Mouse (Mus musculus): Measurements from ENCODE around the gene Sh3kbp1. TPM values are rescaled to one million over a fixed set of nuclear protein-coding genes. Genes with fewer than 3 reads are reported as not detected.
A peak's percentile ranks its signal among the peaks of the same experiment; 100 is the strongest.

The Sh3kbp1 gene
- total RNA-seq, 2 experiments from 2014 or later, result 26.3 to 34.1 TPM

DNA sequence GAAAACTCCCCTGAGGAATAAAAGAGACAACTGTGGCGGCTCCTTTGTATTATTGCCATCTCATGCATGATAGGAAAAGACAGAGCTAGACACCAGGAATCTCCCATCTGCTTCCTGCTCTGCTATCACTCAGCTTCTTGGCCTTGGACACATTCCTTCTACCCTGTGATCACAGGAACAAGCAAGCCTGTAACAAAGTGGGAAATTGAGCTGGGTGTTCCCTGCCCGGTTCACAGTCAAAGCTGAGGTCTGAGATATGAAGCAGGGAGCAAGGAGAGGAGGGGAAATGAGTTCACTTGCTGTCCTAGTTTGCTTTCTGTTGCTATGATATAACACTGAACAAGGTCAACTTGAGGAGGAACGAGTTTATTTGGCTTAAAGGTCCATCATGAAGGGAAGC is 301.8 kb downstream of the Sh3kbp1 start:
- DNase-seq, result no peak

DNA sequence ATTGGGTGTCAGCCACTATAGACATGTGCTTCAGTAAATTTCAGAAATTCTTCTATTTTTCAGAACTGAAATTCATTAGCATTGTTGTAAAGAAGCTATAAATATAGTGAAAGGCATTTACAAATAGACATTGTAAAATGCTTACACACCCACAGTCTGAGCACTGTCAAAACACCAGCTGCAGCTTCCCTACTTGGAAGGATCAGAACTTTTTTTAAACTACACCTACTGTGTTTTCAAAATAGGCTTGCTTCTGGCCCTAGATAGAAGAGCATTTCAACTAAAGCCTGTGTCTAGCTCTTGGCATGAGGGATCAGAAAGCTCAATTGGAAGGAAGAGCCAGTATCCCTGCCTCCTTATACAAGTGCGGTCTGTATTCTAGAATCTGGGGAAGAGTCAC is 305.0 kb downstream of the Sh3kbp1 start:
- DNase-seq, result no peak

- peak; percentile 13 for DNase-seq
Measured at GRCm38 (mm10) chrX:159942569-159942968, 315.5 kb downstream of the Sh3kbp1 start.

DNA sequence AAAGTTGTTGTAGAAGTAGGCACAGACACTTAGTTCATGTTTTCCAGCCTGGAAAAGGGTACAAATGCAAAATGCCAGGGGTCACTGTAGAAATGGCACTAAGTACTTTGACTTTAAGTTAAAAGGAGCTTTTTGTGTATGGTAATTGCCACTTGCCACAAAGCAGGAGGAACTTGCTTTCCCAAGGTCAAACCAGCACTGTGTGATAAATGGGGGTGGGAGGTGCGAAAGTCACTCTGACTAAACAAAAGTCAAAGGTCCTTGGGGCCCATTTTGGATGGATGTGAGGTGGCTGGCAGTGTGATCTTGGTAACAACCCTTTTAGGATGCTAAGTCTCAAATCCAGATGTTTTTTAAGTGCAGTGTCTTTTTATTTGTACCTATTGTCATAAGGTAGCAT is 316.5 kb downstream of the Sh3kbp1 start:
- no peak for DNase-seq

DNA sequence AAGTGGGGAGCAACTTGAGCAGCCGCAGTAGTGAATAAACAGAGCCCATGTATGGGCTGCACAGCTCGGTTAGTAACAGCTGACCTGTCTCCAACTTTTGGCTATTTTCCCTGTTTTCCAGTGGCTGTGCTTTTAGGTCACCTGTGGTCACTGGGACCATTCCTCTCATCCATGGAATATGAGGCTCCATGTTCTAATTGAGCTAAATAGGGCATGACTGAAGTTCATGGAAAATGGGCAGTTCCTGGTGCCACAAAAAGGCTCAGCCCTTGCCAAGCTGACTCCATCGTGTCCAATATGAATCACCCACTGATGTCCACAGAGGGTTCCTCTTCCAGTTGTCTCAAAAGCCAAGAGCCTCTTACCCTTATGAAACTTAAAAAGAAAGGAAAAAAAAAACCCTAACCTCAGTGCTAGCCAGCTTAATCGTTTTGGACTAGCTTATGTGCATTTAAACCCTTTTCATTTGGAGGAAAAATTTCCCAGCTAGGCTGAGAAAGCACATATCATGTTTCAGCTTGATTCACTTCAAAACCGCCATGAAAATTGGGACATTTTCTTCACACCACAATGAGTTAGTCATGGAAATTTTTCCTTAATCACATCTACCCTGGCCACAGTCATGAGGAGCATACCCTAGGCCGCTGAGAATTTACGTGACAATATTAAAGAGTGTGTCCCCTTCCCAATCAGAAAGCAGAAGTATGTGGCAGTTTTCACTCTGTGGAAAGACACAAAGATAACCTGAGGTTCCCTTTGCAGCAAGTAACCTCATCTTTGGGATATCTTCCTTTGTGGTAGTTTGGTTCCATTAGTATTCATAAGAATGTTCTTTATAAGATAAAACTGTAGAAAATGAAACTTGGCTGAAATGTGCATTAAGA is 326.7 kb downstream of the Sh3kbp1 start:
- DNase-seq, result no peak

- DNase-seq, result no peak
Measured at GRCm38 (mm10) chrX:159954430-159954779, 327.3 kb downstream of the Sh3kbp1 start.

- DNase-seq, result no peak
Measured at GRCm38 (mm10) chrX:159955433-159955832, 328.4 kb downstream of the Sh3kbp1 start.

DNA sequence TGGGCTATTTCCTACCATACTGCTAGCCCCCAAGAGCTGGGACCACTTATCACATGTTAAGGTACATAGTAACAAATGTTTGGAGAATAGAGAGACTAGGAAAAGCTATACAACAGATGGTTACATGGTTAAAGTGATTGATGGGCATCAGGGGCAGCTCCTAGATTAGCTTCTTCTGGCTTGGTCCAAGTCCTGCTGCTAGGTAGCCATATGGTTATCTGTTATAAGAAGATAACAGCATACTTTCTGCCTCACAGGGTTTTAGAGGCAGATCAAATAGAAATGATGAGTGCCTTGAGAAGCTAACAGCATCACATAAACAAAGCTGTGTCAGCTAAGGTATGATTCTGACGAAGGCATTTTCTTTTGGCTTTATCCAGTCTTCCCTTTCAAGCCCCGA is 334.3 kb downstream of the Sh3kbp1 start:
- no peak for DNase-seq

DNA sequence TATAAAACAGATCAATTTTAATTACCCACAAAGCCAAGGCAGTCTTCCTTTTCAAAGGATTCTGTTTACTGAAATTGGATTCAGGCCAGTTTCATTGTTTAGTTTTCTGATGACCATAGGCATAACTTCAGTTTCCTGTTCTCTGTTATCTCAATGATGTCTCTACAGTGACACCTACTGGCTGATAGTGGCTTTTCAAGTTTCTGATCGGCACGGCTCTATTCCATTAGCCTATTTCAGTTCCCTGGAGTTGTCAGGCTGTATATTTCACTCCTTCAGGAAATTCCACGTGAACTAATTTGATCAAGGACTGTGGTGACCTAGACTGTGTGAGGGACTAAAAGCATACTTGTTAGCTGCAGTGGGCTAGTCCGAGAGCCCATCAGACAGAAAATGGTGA is 336.2 kb downstream of the Sh3kbp1 start:
- peak; percentile 32 for DNase-seq

- DNase-seq, result no peak
Measured at GRCm38 (mm10) chrX:159963925-159964324, 336.9 kb downstream of the Sh3kbp1 start.

GRCm38 (mm10) chrX:159969025-159969424 is 342.0 kb downstream of the Sh3kbp1 start:
- no peak for DNase-seq

DNA sequence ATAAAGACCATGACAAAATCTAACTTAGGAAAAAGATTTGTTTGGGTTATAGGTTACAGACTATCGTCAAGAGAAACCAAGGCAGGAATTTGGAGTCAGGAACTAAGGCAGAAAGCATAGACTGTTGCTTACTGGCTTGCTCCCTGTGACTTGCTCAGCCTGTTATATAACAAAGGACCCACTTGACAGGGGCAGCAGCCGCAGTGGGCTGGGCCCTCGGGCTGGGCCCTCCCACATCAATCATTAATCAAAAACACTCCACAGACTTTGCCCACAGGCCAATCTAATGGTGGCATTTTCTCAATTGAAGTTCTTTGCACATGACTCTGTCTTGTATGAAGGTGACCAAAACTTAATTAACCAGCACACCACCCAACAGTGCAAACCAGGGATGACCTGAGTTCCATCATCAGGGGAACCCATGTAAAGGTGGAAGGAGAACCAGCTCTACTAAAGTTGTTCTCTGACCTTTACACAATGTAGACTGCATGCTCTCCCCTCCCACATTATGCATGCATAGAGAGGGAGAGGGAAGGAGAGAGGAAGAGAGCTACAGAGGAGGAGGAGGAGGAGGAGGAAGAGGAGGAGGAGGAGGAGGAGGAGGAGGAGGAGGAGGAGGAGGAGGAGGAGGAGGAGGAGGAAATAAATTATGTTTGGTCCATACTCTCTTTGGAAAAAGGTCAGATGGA is 344.2 kb downstream of the Sh3kbp1 start:
- no peak for DNase-seq

DNA sequence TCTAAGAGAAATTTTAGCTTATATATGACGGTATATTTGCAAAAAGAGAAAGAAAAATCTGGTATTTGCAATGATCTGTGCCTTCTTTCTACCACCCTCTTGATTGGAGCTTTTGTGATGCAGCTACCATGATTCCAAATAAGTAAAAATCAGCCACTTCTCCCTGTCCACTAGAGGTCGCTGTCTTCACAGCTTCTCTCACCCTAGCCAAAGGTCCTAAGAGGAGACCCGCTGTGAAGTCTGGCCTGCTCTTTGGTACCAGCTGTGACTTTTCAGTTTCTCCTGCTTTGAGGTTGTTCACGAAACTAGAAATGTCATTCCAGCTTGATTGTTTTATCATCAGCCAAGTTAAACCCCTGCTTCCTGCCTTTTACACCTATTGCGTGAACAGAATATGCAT is 346.7 kb downstream of the Sh3kbp1 start:
- no peak for DNase-seq

DNA sequence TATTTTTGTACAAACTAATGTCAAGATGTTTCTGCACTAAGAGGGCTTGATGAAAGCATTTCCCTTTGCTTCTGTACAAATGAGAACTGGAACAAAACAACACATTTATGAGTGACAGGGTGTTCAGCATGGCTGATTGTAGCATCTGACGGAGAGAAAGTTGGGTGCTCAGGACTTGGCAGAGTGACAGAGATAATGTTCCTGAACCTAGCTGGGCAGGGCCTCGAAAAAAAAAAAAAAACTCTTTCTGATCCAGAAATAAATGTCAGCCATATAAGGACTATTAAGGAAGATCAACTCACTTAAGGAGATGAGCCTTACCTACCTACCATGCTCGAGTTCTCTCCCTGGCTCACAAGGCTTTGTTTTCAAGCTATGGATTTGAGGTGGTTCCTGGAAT is 349.2 kb downstream of the Sh3kbp1 start:
- no peak for DNase-seq

- peak; percentile 55 for DNase-seq
Measured at GRCm38 (mm10) chrX:159988002-159988960, 361.2 kb downstream of the Sh3kbp1 start, which contains the start of gene Map3k15. TSS of gene Map3k15 (plus strand) at chrX:159988433.

DNA sequence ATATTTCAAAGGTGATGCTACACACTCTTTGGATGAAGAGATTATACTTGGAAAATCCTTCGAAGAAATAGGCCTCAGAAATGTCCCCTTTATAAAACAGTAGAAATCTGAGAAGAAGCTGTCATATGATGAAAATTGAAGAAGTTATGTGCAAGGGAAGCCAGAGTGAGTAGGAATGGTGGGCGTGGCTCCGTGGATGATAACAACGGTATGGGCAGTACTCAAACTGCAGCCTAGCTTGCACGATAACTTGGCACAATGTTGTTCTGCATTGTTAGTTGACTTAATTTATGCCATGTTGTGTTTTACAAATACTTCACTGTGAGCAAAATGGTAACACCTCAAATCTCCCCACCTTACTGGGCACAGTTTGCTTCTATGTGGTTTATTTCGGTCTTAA is 368.7 kb downstream of the Sh3kbp1 start:
- DNase-seq, result no peak

Other genes starting within 250 kb of the Sh3kbp1 start
- under 1 TPM; 0.31 to 0.36 TPM for gene Map7d2, start 212.7 kb upstream of the Sh3kbp1 start, total RNA-seq (2021)
- gene Bclaf3, start 100.6 kb upstream of the Sh3kbp1 start, total RNA-seq (2021), result 1 to 10 TPM; 2.4 to 5.2 TPM

All from gastrocnemius, postnatal 10 days (tissue).